Mouse (Mus musculus): ENCODE data around the gene Bcl2l2. TPM values are rescaled to one million over a fixed set of nuclear protein-coding genes. Genes with fewer than 3 reads are reported as not detected.

Gene Bcl2l2
- 100 to 1,000 TPM; 114 to 126 TPM for total RNA-seq (2021)
- long read RNA-seq, experiment 1 = 0 reads
- long read RNA-seq, experiment 2, partial matches to known transcripts = 20 of 21 reads
- long read RNA-seq, experiment 2, other reads (novel, unspliced or antisense) = 0 of 21 reads

- Histone ChIP-seq H3K27ac (peak within 1 kb of the TSS; percentile 90), H3K4me3 (peak within 1 kb of the TSS; percentile 64)
- DNase-seq (ENCODE audit: low spot score in 2 of 2) = peak; percentile 64 to 73
- no peak for TF ChIP-seq CTCF (conservative IDR thresholded peaks at IDR 0.05)
These were observed at the start of gene Bcl2l2, which contains the start of gene Gm20521 for GRCm38 (mm10) chr14:54883154-54884021. Gene Bcl2l2 (plus strand): TSS chr14:54883377. Gene Gm20521 (plus strand): TSS chr14:54883441.

GRCm38 (mm10) chr14:54843461-54843860, 39.7 kb upstream of the Bcl2l2 start:
- H3K27ac ChIP-seq = no peak overlapping the region
- H3K4me3 ChIP-seq = no peak overlapping the region
- TF ChIP-seq CTCF (conservative IDR thresholded peaks at IDR 0.05) = peak; percentile 75
- peak in 1 of 2 experiments; percentile 32 for DNase-seq (ENCODE audit: low spot score in 2 of 2)

GRCm38 (mm10) chr14:54855726-54856125, 27.5 kb upstream of the Bcl2l2 start:
- no peak for DNase-seq (ENCODE audit: low spot score in 2 of 2)
- Histone ChIP-seq H3K4me3 (no peak overlapping the region), H3K27ac (no peak overlapping the region)
- TF ChIP-seq CTCF (conservative IDR thresholded peaks at IDR 0.05) = no peak

- TF ChIP-seq CTCF (conservative IDR thresholded peaks at IDR 0.05) = no peak
- H3K4me3 ChIP-seq = no peak overlapping the region
- no peak overlapping the region for H3K27ac ChIP-seq
- no peak for DNase-seq (ENCODE audit: low spot score in 2 of 2)
These were observed 26.5 kb upstream of the Bcl2l2 start for GRCm38 (mm10) chr14:54856703-54857102.

GRCm38 (mm10) chr14:54857891-54858290, 25.3 kb upstream of the Bcl2l2 start:
- TF ChIP-seq CTCF (conservative IDR thresholded peaks at IDR 0.05) = no peak
- DNase-seq (ENCODE audit: low spot score in 2 of 2) = no peak
- Histone ChIP-seq H3K4me3 (no peak overlapping the region), H3K27ac (peak overlapping the region; percentile 61; the same call in 1 of the 2 replicates)

- Histone ChIP-seq H3K27ac (no peak overlapping the region), H3K4me3 (no peak overlapping the region)
- peak; percentile 88 for TF ChIP-seq CTCF (conservative IDR thresholded peaks at IDR 0.05)
- DNase-seq (ENCODE audit: low spot score in 2 of 2) = peak; percentile 44 to 69
These were observed 22.7 kb upstream of the Bcl2l2 start for GRCm38 (mm10) chr14:54860511-54860910.

GRCm38 (mm10) chr14:54863501-54864312, 19.5 kb upstream of the Bcl2l2 start:
- H3K4me3 ChIP-seq = peak overlapping the region; percentile 67
- peak; percentile 28; the same call in 1 of the 2 replicates for TF ChIP-seq CTCF (conservative IDR thresholded peaks at IDR 0.05)
- DNase-seq (ENCODE audit: low spot score in 2 of 2) = peak; percentile 87 to 92
- peak overlapping the region; percentile 98 for H3K27ac ChIP-seq

GRCm38 (mm10) chr14:54864313-54865036, 18.7 kb upstream of the Bcl2l2 start:
- H3K27ac ChIP-seq = peak overlapping the region; percentile 98
- no peak for TF ChIP-seq CTCF (conservative IDR thresholded peaks at IDR 0.05)
- DNase-seq (ENCODE audit: low spot score in 2 of 2) = no peak
- peak overlapping the region; percentile 67 for H3K4me3 ChIP-seq

- Histone ChIP-seq H3K4me3 (no peak overlapping the region), H3K27ac (no peak overlapping the region)
- TF ChIP-seq CTCF (conservative IDR thresholded peaks at IDR 0.05) = no peak
- DNase-seq (ENCODE audit: low spot score in 2 of 2) = no peak
These were observed 17.6 kb upstream of the Bcl2l2 start for GRCm38 (mm10) chr14:54865626-54866025.

- TF ChIP-seq CTCF (conservative IDR thresholded peaks at IDR 0.05) = no peak
- no peak for DNase-seq (ENCODE audit: low spot score in 2 of 2)
- Histone ChIP-seq H3K27ac (no peak overlapping the region), H3K4me3 (no peak overlapping the region)
These were observed 16.9 kb upstream of the Bcl2l2 start for GRCm38 (mm10) chr14:54866268-54866667.

GRCm38 (mm10) chr14:54866936-54867335, 16.2 kb upstream of the Bcl2l2 start:
- Histone ChIP-seq H3K4me3 (no peak overlapping the region), H3K27ac (no peak overlapping the region)
- no peak for DNase-seq (ENCODE audit: low spot score in 2 of 2)
- TF ChIP-seq CTCF (conservative IDR thresholded peaks at IDR 0.05) = peak; percentile 70

- Histone ChIP-seq H3K27ac (no peak overlapping the region), H3K4me3 (no peak overlapping the region)
- TF ChIP-seq CTCF (conservative IDR thresholded peaks at IDR 0.05) = no peak
- DNase-seq (ENCODE audit: low spot score in 2 of 2) = no peak
These were observed 15.2 kb upstream of the Bcl2l2 start for GRCm38 (mm10) chr14:54868026-54868425.
